In the genomic region with DNA sequence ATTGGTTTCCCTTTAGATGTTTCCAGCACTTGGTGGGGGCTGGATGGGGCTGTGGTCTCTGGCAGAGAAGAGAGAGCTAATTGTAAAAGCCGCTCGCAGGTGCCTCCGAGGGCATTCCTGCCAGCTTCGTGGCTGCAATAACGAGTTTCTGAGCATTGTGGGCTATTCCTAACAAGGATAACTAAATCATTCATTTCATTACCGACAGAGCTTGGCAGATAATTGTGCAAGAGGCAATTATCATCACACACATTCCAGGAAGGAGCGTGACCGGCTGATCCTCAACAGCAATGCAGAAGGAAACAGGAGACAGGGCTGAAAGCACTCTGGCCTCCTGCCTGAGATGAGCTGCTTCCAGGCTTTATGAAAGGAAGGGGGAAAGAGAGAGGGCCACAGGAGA, we compare ENCODE assay signal across 9 mouse cellular contexts. TPM values are rescaled to one million over a fixed set of nuclear protein-coding genes. Genes with fewer than 3 reads are reported as not detected.
DNase-seq lines count a peak whose midpoint lies in the region; ATAC-seq and TF ChIP-seq lines count a peak whose summit lies in the region.
"Had no signal": no experiment of that assay in that cellular context is flagged by ENCODE, and none has a peak within 500 bp of the region (broad histone marks: within the 10 kb centered on the region; RNA-seq: fewer than 3 reads in every experiment).

No protein-coding gene starts in this region.

- H3K9ac ChIP-seq in forebrain, postnatal 0 days: no peak overlapping the region
- no peak overlapping the region for H3K9ac ChIP-seq in neural tube, embryonic 14.5 days (replicated peaks; ENCODE audit: low read depth, low read length)

- TF ChIP-seq CTCF in cerebellum, adult 2 months (IDR thresholded peaks at IDR 0.05; ENCODE audit: borderline replicate concordance, insufficient read depth, low read depth, low read length): no peak
- TF ChIP-seq CTCF in layer of hippocampus, adult 2 months (conservative IDR thresholded peaks at IDR 0.05): no peak
- no peak for TF ChIP-seq CTCF in forebrain, postnatal 0 days (IDR thresholded peaks at IDR 0.05; ENCODE audit: low read depth)

- H3K36me3 ChIP-seq in forebrain, postnatal 0 days (ENCODE audit: insufficient read depth): no peaks in the 10 kb centered on the region
- H3K36me3 ChIP-seq in neural tube, embryonic 14.5 days (ENCODE audit: control insufficient read depth, insufficient read depth, low read length): no peaks in the 10 kb centered on the region

- H3K27ac ChIP-seq in cerebellum, adult 2 months (ENCODE audit: insufficient read depth, low read length): peak overlapping the region; percentile 44; the same call in 1 of the 2 replicates
- peak overlapping the region; percentile 33; the same call in 1 of the 2 replicates for H3K27ac ChIP-seq in layer of hippocampus, adult 2 months
- H3K27ac ChIP-seq in forebrain, postnatal 0 days (ENCODE audit: low read depth, low read length): 0 out of 2 replicates have a peak overlapping the region, but pooled peaks have one; percentile 29
- peak overlapping the region; percentile 66 for H3K27ac ChIP-seq in neural tube, embryonic 14.5 days (ENCODE audit: low read depth, low read length)

- WGBS in cerebellum, adult 2 months: 24% methylated on average over 8 of the region's 8 CpGs
- WGBS in forebrain, postnatal 0 days: 8% methylated on average over 8 of the region's 8 CpGs
- WGBS in neural tube, embryonic 14.5 days: 18% methylated on average over 8 of the region's 8 CpGs

- DNase-seq in cerebellum, adult 2 months: peak; percentile 30 to 48
- no peak for DNase-seq in cerebellum, adult 9-10 months
- DNase-seq in layer of hippocampus, adult 2 months (ENCODE audit: low spot score in 2 of 2): no peak
- no peak for DNase-seq in layer of hippocampus, adult 9-11 months
- peak; percentile 40 for DNase-seq in forebrain, postnatal 0 days
- DNase-seq in thymus, postnatal 25 days: no peak
- DNase-seq: thymus, adult 2 months had no signal

- H3K27me3 ChIP-seq in cerebellum, adult 2 months (ENCODE audit: control insufficient read depth, insufficient read depth, low read length): no peaks in the 10 kb centered on the region
- no peaks in the 10 kb centered on the region for H3K27me3 ChIP-seq in forebrain, postnatal 0 days (ENCODE audit: insufficient read depth, low read length)
- H3K27me3 ChIP-seq in neural tube, embryonic 14.5 days (ENCODE audit: control insufficient read depth, insufficient read depth, low read length): no peaks in the 10 kb centered on the region

- H3K4me3 ChIP-seq in cerebellum, adult 2 months (replicated peaks; ENCODE audit: insufficient read depth, low read depth, low read length): no peak overlapping the region
- no peak overlapping the region for H3K4me3 ChIP-seq in layer of hippocampus, adult 2 months
- no peak overlapping the region for H3K4me3 ChIP-seq in forebrain, postnatal 0 days (ENCODE audit: low read depth, low read length)
- no peak overlapping the region for H3K4me3 ChIP-seq in neural tube, embryonic 14.5 days (ENCODE audit: low read depth, low read length)

- peak; percentile 32; the same call in 1 of the 2 replicates for ATAC-seq in forebrain, postnatal 0 days
- peak; percentile 45; the same call in 1 of the 2 replicates for ATAC-seq in neural tube, embryonic 14.5 days (ENCODE audit: low read depth)
- ATAC-seq in inflammation-experienced regulatory T-cells, adult 6 months: no peak

- no peak for TF ChIP-seq POLR2A in cerebellum, adult 2 months (IDR thresholded peaks at IDR 0.05; ENCODE audit: borderline replicate concordance, insufficient read depth, low read length)

- H3K4me2 ChIP-seq in forebrain, postnatal 0 days (ENCODE audit: low read depth): no peak overlapping the region
- H3K4me2 ChIP-seq in neural tube, embryonic 14.5 days (ENCODE audit: low read depth, low read length): no peak overlapping the region

- H3K9me3 ChIP-seq in forebrain, postnatal 0 days (ENCODE audit: low read length): no peaks in the 10 kb centered on the region
- no peaks in the 10 kb centered on the region for H3K9me3 ChIP-seq in neural tube, embryonic 14.5 days (ENCODE audit: control insufficient read depth, low read length)

- H3K4me1 ChIP-seq in cerebellum, adult 2 months (ENCODE audit: control insufficient read depth, insufficient read depth, low read length): peaks cover 41% of the 10 kb centered on the region
- H3K4me1 ChIP-seq in forebrain, postnatal 0 days (ENCODE audit: insufficient read depth): peaks cover 4% of the 10 kb centered on the region
- H3K4me1 ChIP-seq in neural tube, embryonic 14.5 days (ENCODE audit: control insufficient read depth, insufficient read depth, low read length): peaks cover 7% of the 10 kb centered on the region; the same call in 1 of the 2 replicates

RNA-seq across cellular contexts. Expression of gene Kcna5, which starts 24.8 kb away (rescaled TPM):
- polyA plus RNA-seq in cerebellum, adult 2 months (2012; rRNA removed): 0.80 and 1.0 TPM in 2 replicates
- total RNA-seq in layer of hippocampus, adult 2 months (2021): 1 to 10 TPM; 1.5 to 1.6 TPM
- 4.2 and 8.0 TPM in 2 replicates for total RNA-seq in forebrain, postnatal 0 days (2014; rRNA removed)
- polyA plus RNA-seq in forebrain, postnatal 0 days (2015; fragmentation: Nextera tagmentation; extraction: Ambion mirVana): 2.4 and 3.7 TPM in 2 replicates
- 2.2 TPM in 2 replicates for polyA plus RNA-seq in neural tube, embryonic 14.5 days (2014; fragmentation: Nextera tagmentation; extraction: Ambion mirVana)
- polyA plus RNA-seq in inflammation-experienced regulatory T-cells, adult 6 months (2017; shearing (Covaris generic)): not detected

Comparison
In these comparisons a context has a peak if more than half of its experiments do, and no peak if none do; other contexts are left out.
1. DNase-seq: peak in cerebellum, adult 2 months (2 of 2) and forebrain, postnatal 0 days (single experiment); none in cerebellum, adult 9-10 months (single experiment), layer of hippocampus, adult 2 months (0 of 2), layer of hippocampus, adult 9-11 months (single experiment) and thymus, postnatal 25 days (single experiment).
2. Peak in every context shown above with its lines, with median percentiles within 50 percentile points of each other: H3K27ac ChIP-seq.